Mouse (Mus musculus) midbrain, postnatal 0 days (tissue): ENCODE measurements at regions not wholly inside any gene's neighbourhood (a gene's known extent, or its start where the extent isn't known, plus 50 kb on each side); places are given as distances from the start of the nearest gene placed in this dataset.

Experiments
- ATAC-seq: fragments of 200-750 bp; cut with Nextera tagmentation; 2 replicates; pipeline ENCODE4 v1.8.0; 2017; ENCODE audit warnings: moderate number of reproducible peaks, mild to moderate bottlenecking, moderate TSS enrichment, moderate library complexity; ENCODE audit not compliant: low FRiP score
- DNase-seq: peaks from one replicate; pipeline ENCODE4 v3.0.0-alpha.2; 2015; ENCODE audit warnings: low spot score
- H3K27ac ChIP-seq: fragments of 300-500 bp; sonication (generic); 2 replicates; pipeline ENCODE4 v1.5.1; 2014; ENCODE audit warnings: low read depth, mild to moderate bottlenecking, low read length, mixed read lengths
- H3K27me3 ChIP-seq: fragments of 300-500 bp; sonication (generic); 2 replicates; pipeline ENCODE4 v1.6.1; 2014; ENCODE audit warnings: low read length, control low read depth, mixed read lengths; ENCODE audit not compliant: insufficient read depth
- H3K36me3 ChIP-seq: fragments of 300-500 bp; sonication (generic); 2 replicates; pipeline ENCODE4 v1.6.1; 2014; ENCODE audit warnings: low read length, control low read depth, mixed read lengths; ENCODE audit not compliant: insufficient read depth
- H3K4me1 ChIP-seq: fragments of 300-500 bp; sonication (generic); 2 replicates; pipeline ENCODE4 v1.6.1; 2014; ENCODE audit warnings: mild to moderate bottlenecking, control low read depth, antibody characterized with exemption, low read length, mixed read lengths; ENCODE audit not compliant: insufficient read depth
- H3K4me2 ChIP-seq: fragments of 300-500 bp; sonication (generic); 2 replicates; pipeline ENCODE4 v1.6.1; 2014; ENCODE audit warnings: low read depth, mild to moderate bottlenecking, low read length, mixed read lengths; ENCODE audit not compliant: poor library complexity, severe bottlenecking
- H3K4me3 ChIP-seq: fragments of 300-500 bp; sonication (generic); 2 replicates; pipeline ENCODE4 v1.5.1; 2014; ENCODE audit warnings: low read depth, mild to moderate bottlenecking, low read length, moderate library complexity
- H3K9ac ChIP-seq: fragments of 300-500 bp; sonication (generic); replicated peaks from 2 replicates; pipeline ENCODE4 v1.6.1; 2014; ENCODE audit warnings: mild to moderate bottlenecking, low read length, moderate library complexity, mixed read lengths; ENCODE audit not compliant: poor library complexity, severe bottlenecking
- H3K9me3 ChIP-seq: fragments of 300-500 bp; sonication (generic); 2 replicates; pipeline ENCODE4 v1.6.1; 2016; ENCODE audit warnings: low read length, control low read depth
- CTCF ChIP-seq: IDR thresholded peaks from 2 replicates; pipeline ENCODE4 v1.5.1; 2016; ENCODE audit warnings: antibody characterized with exemption, mild to moderate bottlenecking
- WGBS: fragments of 180-500 bp; shearing (Covaris S2); extraction: QIAGEN DNeasy Blood & Tissue Kit; methylation state at CpG from one replicate; pipeline ENCODE4 v1.1.7; 2014; 5-methylcytosine and 5-hydroxymethylcytosine counted together

DNA sequence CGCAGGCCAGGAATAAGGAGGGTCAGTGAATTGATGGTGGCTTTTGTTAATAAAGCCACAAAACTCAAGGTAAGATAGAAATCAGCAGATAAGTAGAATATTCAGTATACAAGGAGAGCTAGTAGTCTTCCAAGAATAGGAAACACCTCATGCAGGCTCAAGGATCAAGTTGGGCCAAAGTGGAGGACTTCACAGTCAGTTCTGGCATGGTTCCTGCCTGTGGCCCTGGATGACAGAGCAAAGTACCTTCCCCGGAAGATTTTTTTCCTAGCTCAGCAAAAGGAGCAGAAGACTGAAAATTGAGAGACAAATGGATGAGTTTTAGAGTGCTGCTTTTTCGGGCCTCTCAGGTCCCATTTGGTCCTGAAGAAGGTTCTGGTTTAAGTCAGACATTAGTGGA lies 420.9 kb upstream of the Htr2a start:
- no peaks in the 10 kb centered on the region for H3K4me1 ChIP-seq
- no peaks in the 10 kb centered on the region for H3K27me3 ChIP-seq
- no peak for ATAC-seq
- no peaks in the 10 kb centered on the region for H3K36me3 ChIP-seq
- TF ChIP-seq CTCF = no peak
- no peak overlapping the region for H3K4me3 ChIP-seq
- 88% methylated on average over 3 of the region's 3 CpGs for WGBS
- no peak overlapping the region for H3K9ac ChIP-seq
- H3K9me3 ChIP-seq = no peaks in the 10 kb centered on the region
- no peak overlapping the region for H3K27ac ChIP-seq
- no peak for DNase-seq
- no peak overlapping the region for H3K4me2 ChIP-seq

GRCm38 (mm10) chr14:74222093-74222492 lies 418.5 kb upstream of the Htr2a start:
- DNase-seq = no peak
- Histone ChIP-seq H3K9ac (no peak overlapping the region), H3K4me2 (no peak overlapping the region), H3K27ac (no peak overlapping the region), H3K36me3 (no peaks in the 10 kb centered on the region), H3K27me3 (no peaks in the 10 kb centered on the region), H3K9me3 (no peaks in the 10 kb centered on the region), H3K4me1 (no peaks in the 10 kb centered on the region), H3K4me3 (no peak overlapping the region)
- no peak for TF ChIP-seq CTCF
- 81% methylated on average over 1 of the region's 1 CpGs for WGBS
- no peak for ATAC-seq

DNA sequence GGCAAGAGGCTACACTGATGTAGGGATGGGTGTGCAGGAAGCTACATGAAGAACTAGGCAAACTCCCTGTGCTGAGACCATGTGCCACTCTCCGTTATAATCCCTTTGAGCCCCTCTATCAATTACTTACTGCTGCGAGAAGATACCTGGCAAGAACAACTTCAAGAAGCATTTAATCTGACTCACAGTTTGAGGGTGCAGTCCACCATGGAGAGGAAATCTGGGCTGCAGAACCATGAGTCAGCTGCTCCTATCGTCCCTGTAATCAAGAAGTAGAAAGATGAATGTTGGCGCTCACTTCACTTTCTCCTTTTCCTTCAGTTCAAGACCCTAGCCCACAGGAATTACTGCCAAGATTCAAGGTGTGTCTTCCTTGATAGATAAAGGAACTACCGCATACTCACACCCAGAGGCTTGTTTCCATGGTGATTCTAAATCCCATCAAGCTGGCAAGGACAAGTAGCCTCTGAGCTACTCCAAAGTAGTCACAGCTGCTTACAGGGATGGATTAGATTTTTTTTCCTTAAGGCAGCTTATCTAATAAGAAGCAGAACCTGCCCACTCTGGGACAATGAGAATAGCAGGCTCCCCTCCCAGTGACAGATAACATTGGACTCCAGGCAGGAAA lies 411.0 kb upstream of the Htr2a start:
- no peak for TF ChIP-seq CTCF

DNA sequence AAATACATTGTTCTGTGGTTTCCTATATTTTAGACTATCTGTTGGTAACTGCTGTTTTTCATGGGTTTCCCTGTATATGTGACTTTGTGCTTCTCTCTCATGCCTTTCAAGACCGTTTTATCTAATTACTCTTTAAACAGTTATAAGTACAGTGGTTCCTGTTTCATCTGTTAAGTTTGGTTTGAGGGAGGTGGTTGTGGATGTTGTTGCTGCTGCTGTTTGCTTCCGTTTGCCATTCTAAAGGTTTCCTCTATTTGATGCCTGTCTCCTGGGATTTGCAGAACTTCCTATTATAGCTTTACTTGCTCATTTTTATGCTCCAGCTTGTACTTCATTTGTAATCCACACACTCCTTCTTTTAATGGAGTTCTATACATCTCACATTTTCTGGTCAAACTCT lies 400.4 kb upstream of the Htr2a start:
- no peaks in the 10 kb centered on the region for H3K4me1 ChIP-seq
- H3K36me3 ChIP-seq = no peaks in the 10 kb centered on the region

More for the DNA sequence above, 411.0 kb upstream of the Htr2a start:
- ATAC-seq (peak; percentile 31; the same call in 1 of the 2 replicates), DNase-seq (peak; percentile 26)
- no peaks in the 10 kb centered on the region for H3K4me1 ChIP-seq
- WGBS = 54% methylated on average over 5 of the region's 5 CpGs
- H3K27ac ChIP-seq = no peak overlapping the region
- no peaks in the 10 kb centered on the region for H3K9me3 ChIP-seq
- H3K4me2 ChIP-seq = no peak overlapping the region
- H3K27me3 ChIP-seq = no peaks in the 10 kb centered on the region
- no peak overlapping the region for H3K9ac ChIP-seq
- H3K4me3 ChIP-seq = no peak overlapping the region
- no peaks in the 10 kb centered on the region for H3K36me3 ChIP-seq

DNA sequence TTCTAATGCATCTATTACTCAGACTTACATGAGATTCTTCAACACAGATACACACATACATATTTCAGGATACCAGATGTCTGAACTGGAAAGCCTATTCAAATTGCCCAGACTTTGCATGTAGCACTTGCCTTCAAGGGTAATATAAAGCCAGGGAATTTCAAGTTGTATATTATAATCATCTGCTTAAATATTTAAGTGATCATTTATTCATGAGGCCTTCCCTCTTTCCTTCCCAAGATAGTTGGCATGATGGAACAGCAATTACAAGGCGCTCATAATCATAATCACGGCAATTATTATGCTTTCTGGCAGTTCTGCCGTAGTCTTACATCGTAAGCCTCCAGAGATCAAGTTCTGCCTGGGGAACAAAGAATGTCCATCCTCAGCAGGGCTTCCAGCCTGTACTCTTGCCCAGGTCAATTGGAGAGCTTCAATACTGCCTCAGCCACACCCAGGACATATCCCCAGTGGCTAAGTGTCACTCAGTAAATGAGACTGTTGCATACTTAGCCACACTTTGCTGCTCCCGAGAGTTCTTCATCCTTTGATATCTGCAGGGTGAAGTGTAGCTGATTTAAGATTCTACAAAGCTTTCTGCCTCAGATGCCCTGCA lies 391.3 kb upstream of the Htr2a start:
- Histone ChIP-seq H3K4me1 (no peaks in the 10 kb centered on the region), H3K9me3 (no peaks in the 10 kb centered on the region), H3K4me2 (no peak overlapping the region), H3K27ac (no peak overlapping the region), H3K4me3 (no peak overlapping the region), H3K9ac (no peak overlapping the region), H3K27me3 (no peaks in the 10 kb centered on the region), H3K36me3 (no peaks in the 10 kb centered on the region)
- ATAC-seq (no peak), DNase-seq (no peak)
- 62% methylated on average over 5 of the region's 5 CpGs for WGBS
- no peak for TF ChIP-seq CTCF

More for the DNA sequence above, 400.4 kb upstream of the Htr2a start:
- ATAC-seq (no peak), DNase-seq (no peak)
- no peaks in the 10 kb centered on the region for H3K27me3 ChIP-seq
- no peak overlapping the region for H3K27ac ChIP-seq
- no peak for TF ChIP-seq CTCF
- no peak overlapping the region for H3K4me3 ChIP-seq
- WGBS = 64% methylated on average over 2 of the region's 2 CpGs
- H3K4me2 ChIP-seq = no peak overlapping the region
- no peaks in the 10 kb centered on the region for H3K9me3 ChIP-seq
- H3K9ac ChIP-seq = no peak overlapping the region

DNA sequence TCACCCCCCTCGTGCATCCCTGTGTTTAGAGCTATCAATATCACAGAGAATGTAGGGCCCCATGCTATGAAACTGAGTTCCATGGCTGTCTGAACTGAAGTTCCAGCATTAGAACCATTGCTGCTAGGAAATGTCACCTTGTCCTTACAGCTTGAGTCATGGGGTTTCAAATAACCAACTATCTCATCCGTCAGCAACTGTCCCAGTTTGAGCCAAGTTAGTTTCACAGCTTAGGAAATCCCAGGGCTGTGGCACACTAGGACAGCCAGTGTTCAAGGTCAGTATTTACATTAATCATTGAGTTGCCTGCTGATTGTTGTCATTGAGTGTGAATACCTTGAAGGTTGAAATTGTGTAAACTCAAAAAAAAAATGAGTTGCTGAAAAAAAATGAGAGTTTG lies 390.6 kb upstream of the Htr2a start:
- no peaks in the 10 kb centered on the region for H3K27me3 ChIP-seq
- no peak overlapping the region for H3K4me2 ChIP-seq
- H3K4me3 ChIP-seq = no peak overlapping the region
- no peak for TF ChIP-seq CTCF
- DNase-seq (no peak), ATAC-seq (no peak)
- H3K27ac ChIP-seq = no peak overlapping the region
- 62% methylated on average over 2 of the region's 2 CpGs for WGBS
- no peaks in the 10 kb centered on the region for H3K9me3 ChIP-seq
- H3K9ac ChIP-seq = no peak overlapping the region
- H3K4me1 ChIP-seq = no peaks in the 10 kb centered on the region
- H3K36me3 ChIP-seq = no peaks in the 10 kb centered on the region
